Mouse (Mus musculus): ENCODE measurements around the gene Hnrnpf.

GRCm38 (mm10) chr6:117863751-117864150 lies 36.4 kb upstream of the Hnrnpf start:
- TF ChIP-seq CTCF (IDR thresholded peaks at IDR 0.05) (no peak), EP300 (IDR thresholded peaks at IDR 0.05) (no peak)

Measured in lung, postnatal 0 days (tissue).